Mouse (Mus musculus) ovary, postnatal 36 days (tissue): Measurements from ENCODE around the gene Gjd2.

Source experiments
- DNase-seq: peaks from one replicate; pipeline ENCODE4 v3.0.0; 2022; ENCODE audit warnings: low spot score, mixed read lengths

Gene Gjd2

GRCm38 (mm10) chr2:114013295-114013771, at the start of gene Gjd2:
TSS of gene Gjd2 (minus strand) at chr2:114013619.
- no peak for DNase-seq

GRCm38 (mm10) chr2:114060071-114060591, 46.7 kb upstream of the Gjd2 start:
- no peak for DNase-seq

GRCm38 (mm10) chr2:114059608-114060007, 46.2 kb upstream of the Gjd2 start:
- DNase-seq, result no peak

GRCm38 (mm10) chr2:114058226-114058796, 44.9 kb upstream of the Gjd2 start:
- no peak for DNase-seq

GRCm38 (mm10) chr2:114057303-114057853, 44.0 kb upstream of the Gjd2 start:
- DNase-seq, result peak; percentile 69

- DNase-seq, result no peak
Observed at GRCm38 (mm10) chr2:114054129-114054528, 40.7 kb upstream of the Gjd2 start.

GRCm38 (mm10) chr2:114052696-114053598, 39.5 kb upstream of the Gjd2 start, which contains the start of gene Actc1:
TSS of gene Actc1 (minus strand) at chr2:114053548.
- DNase-seq, result no peak

GRCm38 (mm10) chr2:114051871-114052241, 38.4 kb upstream of the Gjd2 start:
- DNase-seq, result no peak

GRCm38 (mm10) chr2:114051111-114051870, 37.9 kb upstream of the Gjd2 start:
- DNase-seq, result no peak

GRCm38 (mm10) chr2:114050150-114050549, 36.7 kb upstream of the Gjd2 start:
- DNase-seq, result no peak

GRCm38 (mm10) chr2:114049372-114049771, 36.0 kb upstream of the Gjd2 start:
- no peak for DNase-seq

- no peak for DNase-seq
Observed at GRCm38 (mm10) chr2:114047960-114048611, 34.7 kb upstream of the Gjd2 start.

GRCm38 (mm10) chr2:114046151-114046664, 32.8 kb upstream of the Gjd2 start:
- DNase-seq, result no peak

- no peak for DNase-seq
Observed at GRCm38 (mm10) chr2:114037926-114038325, 24.5 kb upstream of the Gjd2 start.

- no peak for DNase-seq
Observed at GRCm38 (mm10) chr2:114032259-114032658, 18.8 kb upstream of the Gjd2 start.

GRCm38 (mm10) chr2:114023383-114023782, 10.0 kb upstream of the Gjd2 start:
- no peak for DNase-seq

GRCm38 (mm10) chr2:114020210-114020563, 6.8 kb upstream of the Gjd2 start:
- DNase-seq, result no peak

- DNase-seq, result no peak
Observed at GRCm38 (mm10) chr2:114019474-114020209, 6.2 kb upstream of the Gjd2 start.

GRCm38 (mm10) chr2:114018136-114018535, 4.7 kb upstream of the Gjd2 start:
- no peak for DNase-seq

- DNase-seq, result no peak
Observed at GRCm38 (mm10) chr2:114014839-114015238, 1.4 kb upstream of the Gjd2 start.

GRCm38 (mm10) chr2:114013846-114014245, 427 bp upstream of the Gjd2 start:
- DNase-seq, result no peak
